Mouse (Mus musculus) ES-E14 (cell line): ENCODE measurements around the gene Cyb561d1. TPM values are rescaled to one million over a fixed set of nuclear protein-coding genes. Genes with fewer than 3 reads are reported as not detected.

Source experiments
- DNase-seq: peaks from one replicate; pipeline ENCODE4 v3.0.0-alpha.2; 2013; ENCODE audit warnings: low read depth, low spot score
- H3K27ac ChIP-seq: 2 replicates; pipeline ENCODE4 v1.5.1; 2012; ENCODE audit warnings: low read depth, mild to moderate bottlenecking, low read length, moderate library complexity, mixed read lengths; ENCODE audit not compliant: poor library complexity, insufficient read depth, severe bottlenecking
- H3K36me3 ChIP-seq: 2 replicates; pipeline ENCODE4 v1.6.1; 2012; ENCODE audit warnings: mild to moderate bottlenecking, low read length, moderate library complexity, mixed read lengths; ENCODE audit not compliant: control insufficient read depth, poor library complexity, insufficient read depth, severe bottlenecking
- H3K4me1 ChIP-seq, 2 experiments: fragments of 150-350 bp in 1 of 2; sonication (generic) in 1 of 2; 2 replicates each; pipeline ENCODE4 v1.6.1; 2012; ENCODE audit warnings: low read length in 2 of 2, mild to moderate bottlenecking in 1 of 2, mixed read lengths in 1 of 2; ENCODE audit not compliant: control insufficient read depth in 2 of 2, insufficient read depth in 2 of 2, poor library complexity in 1 of 2
- H3K4me3 ChIP-seq, 2 experiments: fragments of 150-350 bp in 1 of 2; sonication (generic) in 1 of 2; 2 replicates each; pipeline ENCODE4 v1.5.1; 2012; ENCODE audit warnings: low read length in 2 of 2, low read depth in 1 of 2, mild to moderate bottlenecking in 1 of 2, mixed read lengths in 1 of 2; ENCODE audit not compliant: insufficient read depth in 1 of 2, poor library complexity in 1 of 2, severe bottlenecking in 1 of 2
- H3K9ac ChIP-seq: 2 replicates; pipeline ENCODE4 v1.6.1; 2012; ENCODE audit warnings: low read depth, mild to moderate bottlenecking, low read length, mixed read lengths; ENCODE audit not compliant: poor library complexity, insufficient read depth, severe bottlenecking
- H3K9me3 ChIP-seq: fragments of 150-350 bp; sonication (generic); 2 replicates; pipeline ENCODE4 v1.6.1; 2012; ENCODE audit warnings: low read depth, mild to moderate bottlenecking, low read length; ENCODE audit not compliant: control insufficient read depth, insufficient read depth
- CHD2 ChIP-seq: IDR thresholded peaks from 2 replicates; pipeline ENCODE4 v1.6.1; 2014; ENCODE audit warnings: mild to moderate bottlenecking, low read depth, low read length, inconsistent platforms
- HCFC1 ChIP-seq: IDR thresholded peaks from 2 replicates; pipeline ENCODE4 v1.6.1; 2012; ENCODE audit warnings: low read length, inconsistent platforms, borderline replicate concordance; ENCODE audit not compliant: insufficient read depth
- MAFK ChIP-seq: IDR thresholded peaks from 2 replicates; pipeline ENCODE4 v1.6.1; 2014; ENCODE audit warnings: mild to moderate bottlenecking, low read depth, low read length, inconsistent platforms; ENCODE audit not compliant: insufficient read depth
- ZC3H11A ChIP-seq: IDR thresholded peaks from 2 replicates; pipeline ENCODE4 v1.6.1; 2012; ENCODE audit warnings: low read depth, mild to moderate bottlenecking, inconsistent platforms, low read length, borderline replicate concordance
- ZNF384 ChIP-seq: IDR thresholded peaks from 2 replicates; pipeline ENCODE4 v1.6.1; 2012; ENCODE audit warnings: low read depth, low read length, inconsistent platforms
- in situ Hi-C, 2 experiments: fragments of 600-800 bp; cut with MboI; formaldehyde crosslinking; loops; one replicate each; pipeline ENCODE4 v1.15.1; 2025; ENCODE audit warnings: low sequenced_read_pairs in 2 of 2, inconsistent platforms in 1 of 2; ENCODE audit not compliant: unreplicated experiment in 2 of 2
- total RNA-seq: library from RNA; depleted of rRNA; stranded (reverse); fragments of 300-350 nt; gene quantifications from 2 replicates; pipeline ENCODE4 v1.2.3, GENCODE M21; 2012

The Cyb561d1 gene
- total RNA-seq, 1 experiment = 2.2 TPM

DNA sequence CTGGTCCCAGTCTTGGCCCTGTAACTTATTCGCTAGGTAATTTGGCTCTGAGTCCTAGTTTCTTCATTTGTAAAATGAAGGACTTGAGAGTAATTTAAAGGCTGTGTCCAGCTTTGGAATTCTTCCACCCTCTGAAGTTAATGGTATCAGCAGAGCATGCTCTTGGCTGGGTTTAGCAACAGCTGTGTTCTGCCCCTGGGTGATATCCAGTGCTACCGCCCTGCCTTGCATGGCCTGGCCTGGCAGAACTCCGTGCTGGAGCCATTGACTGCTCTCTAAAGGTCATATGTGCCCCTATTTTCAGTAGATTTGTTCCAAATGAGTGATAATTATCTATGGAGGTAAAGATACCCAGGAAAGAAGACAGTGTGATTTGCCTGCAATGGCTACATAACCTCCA lies 19.6 kb upstream of the Cyb561d1 start:
- no peak overlapping the region for H3K27ac ChIP-seq
- H3K9ac ChIP-seq = no peak overlapping the region
- no peaks in the 10 kb centered on the region for H3K9me3 ChIP-seq
- no peaks in the 10 kb centered on the region for H3K4me1 ChIP-seq
- no peak for DNase-seq
- no peaks in the 10 kb centered on the region for H3K36me3 ChIP-seq
- in situ Hi-C loops = no loop called here
- H3K4me3 ChIP-seq = no peak overlapping the region
- no peak for TF ChIP-seq CHD2
- TF ChIP-seq MAFK = no peak
- no peak for TF ChIP-seq HCFC1
- no peak for TF ChIP-seq ZNF384

DNA sequence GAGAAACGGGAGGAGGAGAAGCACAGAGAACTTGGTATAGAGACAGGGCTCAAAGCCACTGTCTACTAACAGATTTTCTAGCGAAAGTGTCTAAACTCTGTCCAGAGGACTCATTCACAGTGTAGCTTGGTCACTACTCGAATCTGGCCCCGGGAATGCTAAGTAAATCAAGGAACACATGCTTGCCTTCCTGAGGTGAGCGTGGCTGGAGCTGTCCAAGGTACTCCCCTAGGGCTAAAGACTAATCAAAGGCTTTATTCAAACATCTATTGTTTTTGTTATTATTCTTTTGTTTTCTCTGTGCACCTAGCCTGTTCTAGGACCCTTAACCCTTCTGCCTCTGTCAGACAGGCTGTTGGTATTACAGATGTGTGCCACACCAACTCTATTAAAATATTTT lies 13.7 kb upstream of the Cyb561d1 start:
- no peak overlapping the region for H3K4me3 ChIP-seq
- H3K9ac ChIP-seq = no peak overlapping the region
- H3K4me1 ChIP-seq = no peaks in the 10 kb centered on the region
- TF ChIP-seq ZC3H11A (no peak), ZNF384 (no peak), CHD2 (no peak), HCFC1 (no peak), MAFK (no peak)
- no peaks in the 10 kb centered on the region for H3K36me3 ChIP-seq
- H3K9me3 ChIP-seq = no peaks in the 10 kb centered on the region
- no peak for DNase-seq
- in situ Hi-C loops = no loop called here
- no peak overlapping the region for H3K27ac ChIP-seq

DNA sequence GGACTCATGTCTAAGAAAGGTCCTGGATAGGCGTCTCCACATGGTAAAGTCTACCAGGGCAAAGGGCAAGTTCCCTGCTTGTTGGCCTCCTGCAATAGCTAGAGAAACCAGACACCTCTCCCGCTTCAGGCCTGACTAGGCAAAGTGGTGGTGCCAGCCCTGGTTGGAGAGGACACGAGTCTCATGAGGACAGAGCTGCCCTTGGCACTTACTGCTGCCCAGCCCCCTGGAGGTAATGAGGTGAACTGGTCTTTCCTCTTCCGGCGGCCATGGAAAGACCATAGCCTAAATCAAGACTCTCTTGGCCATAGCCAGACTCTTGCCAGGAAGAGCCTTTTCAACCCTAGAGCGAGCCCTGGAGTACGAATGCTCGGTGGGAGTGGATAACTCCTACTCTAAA lies 11.4 kb upstream of the Cyb561d1 start:
- in situ Hi-C loops = no loop called here
- peaks cover 6% of the 10 kb centered on the region; the same call in 1 of the 2 replicates for H3K36me3 ChIP-seq
- no peak overlapping the region for H3K9ac ChIP-seq
- TF ChIP-seq MAFK (no peak), ZC3H11A (no peak), HCFC1 (no peak), CHD2 (no peak), ZNF384 (no peak)
- no peak overlapping the region for H3K4me3 ChIP-seq
- no peaks in the 10 kb centered on the region for H3K9me3 ChIP-seq
- DNase-seq = no peak
- H3K4me1 ChIP-seq = peaks cover 0 to 11% of the 10 kb centered on the region in 2 experiments; a peak in 1 of 4 replicates
- H3K27ac ChIP-seq = no peak overlapping the region

DNA sequence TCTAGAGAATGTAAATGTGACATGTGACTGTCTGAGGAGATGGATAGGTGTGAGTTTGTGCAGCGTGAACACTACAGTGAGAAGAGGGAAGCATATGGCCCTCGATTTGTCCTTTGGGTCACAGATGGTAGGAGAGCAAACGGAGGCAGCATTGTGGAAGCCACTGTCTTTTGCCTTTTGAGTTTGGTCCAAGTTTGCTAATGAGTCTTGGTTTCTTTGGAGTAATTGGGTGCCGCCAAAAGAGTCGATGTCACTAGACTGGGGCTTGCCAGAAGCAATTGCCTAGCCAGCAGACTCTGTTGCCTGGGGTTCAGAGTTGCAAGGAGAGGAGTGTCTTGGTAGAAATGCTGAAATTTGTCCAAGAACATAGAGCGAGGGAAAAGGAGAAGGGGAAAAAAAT lies 10.8 kb upstream of the Cyb561d1 start:
- DNase-seq = no peak
- H3K27ac ChIP-seq = no peak overlapping the region
- peaks cover 0 to 11% of the 10 kb centered on the region in 2 experiments; a peak in 1 of 4 replicates for H3K4me1 ChIP-seq
- H3K4me3 ChIP-seq = no peak overlapping the region
- TF ChIP-seq ZC3H11A (no peak), HCFC1 (no peak)
- H3K9me3 ChIP-seq = no peaks in the 10 kb centered on the region
- H3K9ac ChIP-seq = no peak overlapping the region
- peaks cover 6% of the 10 kb centered on the region; the same call in 1 of the 2 replicates for H3K36me3 ChIP-seq
- in situ Hi-C loops = no loop called here

DNA sequence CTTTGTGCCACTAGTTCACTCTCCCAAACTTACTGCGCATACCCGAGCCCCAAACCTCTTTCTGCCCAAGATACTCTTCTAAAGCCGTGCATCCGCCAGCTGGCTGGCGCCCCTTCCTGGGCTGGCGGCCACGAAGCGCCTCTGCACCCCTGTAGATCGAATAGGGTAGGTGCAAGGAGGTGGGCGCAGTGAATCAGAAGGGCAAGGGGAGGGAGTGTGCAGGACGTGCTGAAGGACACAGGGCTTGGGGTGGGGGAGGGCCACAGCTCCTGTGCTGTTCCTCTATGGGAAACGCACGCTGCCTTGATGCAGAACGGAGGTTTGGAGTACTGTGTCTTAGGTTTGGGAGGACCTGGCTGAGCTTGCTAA lies 9.7 kb upstream of the Cyb561d1 start, which contains the start of gene Atxn7l2:
Gene Atxn7l2 (minus strand): TSS at position 164 of the 369 bp plus-strand sequence.
- H3K9ac ChIP-seq = peak within 1 kb of the TSS; percentile 92
- DNase-seq = no peak
- H3K4me1 ChIP-seq = peaks cover 0 to 16% of the 10 kb centered on the region in 2 experiments; a peak in 2 of 4 replicates
- in situ Hi-C loops = no loop called here
- H3K36me3 ChIP-seq = peaks cover 14% of the 10 kb centered on the region; the same call in 1 of the 2 replicates
- peak within 1 kb of the TSS; percentile 78 to 86 for H3K4me3 ChIP-seq
- TF ChIP-seq MAFK = no peak
- TF ChIP-seq HCFC1 = no peak
- TF ChIP-seq CHD2 = no peak
- no peak for TF ChIP-seq ZC3H11A
- no peak for TF ChIP-seq ZNF384
- H3K9me3 ChIP-seq = no peaks in the 10 kb centered on the region
- peak within 1 kb of the TSS; percentile 67 for H3K27ac ChIP-seq
